Mouse (Mus musculus): Measurements from ENCODE around the gene Arhgap5. TPM values are rescaled to one million over a fixed set of nuclear protein-coding genes. Genes with fewer than 3 reads are reported as not detected.
"Not testable (repeated sequence)": the region's sequence is repeated elsewhere in the genome, so short reads cannot be mapped to it uniquely, and the experiment has no call there.

Gene Arhgap5
- polyA plus RNA-seq, 1 experiment from 2014 or later: 54.8 TPM

DNA sequence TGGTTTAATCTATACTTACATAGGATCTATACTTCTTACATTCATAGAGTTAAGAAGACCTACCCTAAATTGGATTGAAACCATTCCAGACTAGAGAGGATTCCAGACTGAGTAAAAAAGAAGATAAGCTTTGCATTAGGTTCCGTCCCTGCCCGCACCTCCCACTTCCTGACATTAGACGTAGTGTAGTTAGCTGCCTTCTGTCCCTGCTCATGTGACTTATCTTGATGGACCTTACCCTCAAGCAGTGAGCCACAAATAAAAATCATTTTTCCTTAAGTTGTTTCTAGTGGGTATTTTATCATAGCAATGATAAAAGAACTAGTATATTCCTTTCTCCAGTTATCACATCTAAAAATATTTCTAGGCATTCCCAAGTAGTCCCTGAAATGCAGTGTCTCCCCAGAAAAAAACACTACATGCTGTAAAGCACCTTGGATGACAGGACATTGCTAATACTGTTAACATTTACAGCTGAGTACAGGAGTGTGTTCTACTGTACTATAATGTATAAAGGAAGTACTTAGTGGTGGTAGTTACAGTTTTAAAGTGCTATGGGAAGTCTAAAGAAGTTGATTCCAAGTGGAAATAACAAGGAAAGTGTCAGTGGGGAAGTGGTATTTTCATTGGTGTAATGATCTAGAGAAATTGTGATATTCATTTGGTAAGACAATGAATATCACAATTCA lies 51.6 kb downstream of the Arhgap5 start:
- H3K4me2 ChIP-seq (replicated peaks): no peak overlapping the region
- 86% methylated on average over 3 of the region's 3 CpGs for WGBS
- no peak for ATAC-seq (ENCODE audit: low FRiP score, low read depth)
- no peak overlapping the region for H3K27ac ChIP-seq
- no peaks in the 10 kb centered on the region for H3K27me3 ChIP-seq
- no peak overlapping the region for H3K4me3 ChIP-seq
- H3K4me1 ChIP-seq: no peaks in the 10 kb centered on the region
- no peaks in the 10 kb centered on the region for H3K9me3 ChIP-seq
- H3K36me3 ChIP-seq: peaks cover 11% of the 10 kb centered on the region
- H3K9ac ChIP-seq: no peak overlapping the region

GRCm38 (mm10) chr12:52565654-52566053 lies 61.9 kb downstream of the Arhgap5 start:
- Histone ChIP-seq H3K4me1 (no peaks in the 10 kb centered on the region), H3K4me3 (no peak overlapping the region), H3K27me3 (no peaks in the 10 kb centered on the region), H3K4me2 (replicated peaks) (no peak overlapping the region), H3K27ac (no peak overlapping the region), H3K9me3 (no peaks in the 10 kb centered on the region), H3K9ac (no peak overlapping the region), H3K36me3 (peaks cover 23% of the 10 kb centered on the region)
- no peak for ATAC-seq (ENCODE audit: low FRiP score, low read depth)
- 93% methylated on average over 5 of the region's 5 CpGs for WGBS

- no peak for ATAC-seq (ENCODE audit: low FRiP score, low read depth)
- 89% methylated on average over 2 of the region's 2 CpGs for WGBS
- Histone ChIP-seq H3K36me3 (peaks cover 13% of the 10 kb centered on the region), H3K4me2 (replicated peaks) (no peak overlapping the region), H3K4me1 (no peaks in the 10 kb centered on the region), H3K27ac (no peak overlapping the region), H3K27me3 (no peaks in the 10 kb centered on the region), H3K9ac (no peak overlapping the region), H3K9me3 (no peaks in the 10 kb centered on the region; the same call in 1 of the 2 replicates), H3K4me3 (no peak overlapping the region)
Observed at GRCm38 (mm10) chr12:52573371-52573770, 69.6 kb downstream of the Arhgap5 start.

- 84% methylated on average over 2 of the region's 2 CpGs for WGBS
- H3K4me1 ChIP-seq; H3K27me3 ChIP-seq; H3K27ac ChIP-seq; H3K36me3 ChIP-seq; H3K9ac ChIP-seq; H3K4me3 ChIP-seq; H3K9me3 ChIP-seq; ATAC-seq (ENCODE audit: low FRiP score, low read depth); H3K4me2 ChIP-seq (replicated peaks): not testable (repeated sequence)
Observed at GRCm38 (mm10) chr12:52586466-52586865, 82.7 kb downstream of the Arhgap5 start.

DNA sequence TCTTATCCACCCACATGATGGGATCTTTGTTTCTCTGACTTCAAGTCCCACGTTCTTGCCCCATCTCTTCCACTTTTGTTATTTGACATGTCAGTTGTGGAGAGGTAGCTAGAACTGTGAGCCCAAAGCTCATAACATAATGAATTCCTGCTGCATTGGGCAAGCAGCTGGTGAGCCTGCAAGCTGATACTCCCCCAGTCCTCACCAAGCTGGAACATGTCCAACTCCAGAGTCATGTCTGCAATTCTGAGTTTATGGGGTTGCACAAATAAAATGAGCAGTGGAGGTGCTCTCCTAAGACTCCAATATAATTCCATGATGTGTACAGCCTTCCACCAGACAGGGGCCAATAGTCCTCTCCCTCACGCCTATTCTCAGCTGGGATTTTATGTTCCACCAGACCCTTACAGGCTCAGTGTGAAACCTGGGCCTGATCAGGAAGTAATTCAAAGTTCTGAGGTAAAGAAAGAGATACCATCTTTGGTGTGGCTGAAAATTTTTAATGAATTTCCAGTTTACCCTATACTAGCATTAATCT lies 83.8 kb downstream of the Arhgap5 start:
- ATAC-seq (ENCODE audit: low FRiP score, low read depth): peak; percentile 94
- H3K4me1 ChIP-seq: peaks cover 7% of the 10 kb centered on the region
- H3K27ac ChIP-seq: no peak overlapping the region
- 22% methylated on average over 2 of the region's 2 CpGs for WGBS
- no peak overlapping the region for H3K4me2 ChIP-seq (replicated peaks)
- no peak overlapping the region for H3K9ac ChIP-seq
- no peaks in the 10 kb centered on the region for H3K27me3 ChIP-seq
- H3K4me3 ChIP-seq: no peak overlapping the region
- H3K36me3 ChIP-seq: no peaks in the 10 kb centered on the region
- H3K9me3 ChIP-seq: 0 out of 2 replicates have a peak, but pooled peaks cover 5% of the 10 kb centered on the region

DNA sequence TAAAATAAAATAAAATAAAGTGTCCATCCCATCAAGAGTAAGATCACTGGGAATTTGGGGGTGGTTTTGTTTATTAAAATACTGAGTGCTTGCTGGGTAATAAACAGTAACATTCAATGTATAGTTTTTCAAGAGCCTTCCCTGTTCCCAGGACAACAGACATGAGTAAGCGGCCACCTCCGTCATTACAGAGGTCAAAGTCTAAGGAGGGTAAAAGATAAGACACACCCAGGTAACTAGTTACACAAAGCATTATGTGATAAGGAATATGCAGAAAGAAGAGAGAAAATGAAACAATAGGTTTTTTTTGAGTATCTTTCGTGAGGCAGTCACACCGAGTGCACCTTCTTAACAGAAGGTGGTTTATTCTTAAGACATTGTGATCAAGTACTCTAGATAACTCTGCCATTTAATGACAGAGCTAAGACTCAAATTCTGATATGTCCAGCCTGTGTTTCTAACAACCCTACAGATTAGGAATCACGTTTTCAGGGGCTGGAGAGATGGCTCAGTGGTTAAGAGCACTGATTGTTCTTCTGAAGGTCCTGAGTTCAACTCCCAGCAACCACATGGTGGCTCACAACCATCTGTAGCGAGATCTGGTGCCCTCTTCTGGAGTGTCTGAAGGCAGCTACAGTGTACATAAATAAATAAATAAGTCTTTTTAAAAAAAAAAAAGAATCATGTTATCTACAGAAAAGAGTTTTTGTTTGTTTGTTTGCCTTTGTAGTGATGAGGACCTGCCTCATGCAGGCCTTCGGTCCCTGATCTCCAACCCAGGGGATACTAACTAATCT lies 91.8 kb downstream of the Arhgap5 start:
- Histone ChIP-seq H3K4me3 (no peak overlapping the region), H3K4me1 (no peaks in the 10 kb centered on the region), H3K27me3 (no peaks in the 10 kb centered on the region), H3K9me3 (0 out of 2 replicates have a peak, but pooled peaks cover 5% of the 10 kb centered on the region), H3K36me3 (no peaks in the 10 kb centered on the region), H3K9ac (no peak overlapping the region), H3K4me2 (replicated peaks) (no peak overlapping the region), H3K27ac (no peak overlapping the region)
- ATAC-seq (ENCODE audit: low FRiP score, low read depth): no peak
- 87% methylated on average over 7 of the region's 7 CpGs for WGBS

- Histone ChIP-seq H3K4me1 (peaks cover 8% of the 10 kb centered on the region), H3K9ac (no peak overlapping the region), H3K9me3 (no peaks in the 10 kb centered on the region), H3K27me3 (no peaks in the 10 kb centered on the region), H3K4me3 (peak overlapping the region; percentile 81), H3K36me3 (no peaks in the 10 kb centered on the region), H3K4me2 (replicated peaks) (peak overlapping the region; percentile 68), H3K27ac (peak overlapping the region; percentile 91; the same call in 1 of the 2 replicates)
- no peak for ATAC-seq (ENCODE audit: low FRiP score, low read depth)
- 9% methylated on average over 2 of the region's 2 CpGs for WGBS
Observed at GRCm38 (mm10) chr12:52602471-52602870, 98.7 kb downstream of the Arhgap5 start.

DNA sequence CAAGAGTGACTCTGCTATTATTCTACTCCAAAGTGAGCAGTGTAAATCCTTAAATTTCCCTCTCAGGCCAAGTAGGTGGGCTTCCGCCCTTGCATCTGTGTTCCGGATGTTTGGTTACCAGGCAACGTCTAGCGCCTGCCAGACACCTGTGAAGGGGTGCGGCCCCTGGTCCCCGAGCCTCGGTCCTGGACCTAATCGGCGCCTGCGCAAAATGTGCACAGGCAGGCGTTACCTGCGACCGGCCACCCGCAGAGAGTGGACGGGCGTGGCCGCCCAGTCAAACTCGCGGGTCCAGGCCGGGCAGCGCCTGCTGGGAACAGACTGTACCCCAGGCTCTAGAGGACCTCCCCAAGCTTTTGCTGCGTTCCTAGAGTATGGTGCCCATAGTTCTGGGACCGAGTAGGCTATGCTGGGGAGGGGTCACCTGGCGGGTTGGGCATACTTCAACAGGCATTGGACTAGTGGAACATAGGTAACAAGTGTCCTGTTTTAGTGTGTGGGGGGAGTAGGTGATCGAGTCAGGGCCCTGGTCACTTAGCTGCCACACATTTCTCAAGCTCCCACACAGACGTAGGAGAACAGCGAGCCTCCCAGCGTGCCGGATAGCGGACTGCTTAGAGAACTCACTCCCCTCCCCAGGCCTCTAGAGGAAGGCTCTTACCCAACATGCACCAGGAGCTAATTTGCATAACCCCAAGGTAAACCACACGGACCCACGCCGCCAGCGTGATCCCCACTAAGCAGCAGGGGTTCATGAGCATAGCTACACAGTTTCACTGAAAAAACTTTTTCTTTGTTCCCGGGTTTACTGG lies 99.3 kb downstream of the Arhgap5 start:
- WGBS: under 1% methylated on average over 35 of the region's 35 CpGs
- peak overlapping the region; percentile 77 for H3K9ac ChIP-seq
- peak overlapping the region; percentile 68 for H3K4me2 ChIP-seq (replicated peaks)
- no peaks in the 10 kb centered on the region for H3K36me3 ChIP-seq
- H3K27ac ChIP-seq: peak overlapping the region; percentile 91
- peaks cover 8% of the 10 kb centered on the region for H3K4me1 ChIP-seq
- peak; percentile 90 for ATAC-seq (ENCODE audit: low FRiP score, low read depth)
- H3K9me3 ChIP-seq: no peaks in the 10 kb centered on the region
- peak overlapping the region; percentile 81 for H3K4me3 ChIP-seq
- H3K27me3 ChIP-seq: no peaks in the 10 kb centered on the region

DNA sequence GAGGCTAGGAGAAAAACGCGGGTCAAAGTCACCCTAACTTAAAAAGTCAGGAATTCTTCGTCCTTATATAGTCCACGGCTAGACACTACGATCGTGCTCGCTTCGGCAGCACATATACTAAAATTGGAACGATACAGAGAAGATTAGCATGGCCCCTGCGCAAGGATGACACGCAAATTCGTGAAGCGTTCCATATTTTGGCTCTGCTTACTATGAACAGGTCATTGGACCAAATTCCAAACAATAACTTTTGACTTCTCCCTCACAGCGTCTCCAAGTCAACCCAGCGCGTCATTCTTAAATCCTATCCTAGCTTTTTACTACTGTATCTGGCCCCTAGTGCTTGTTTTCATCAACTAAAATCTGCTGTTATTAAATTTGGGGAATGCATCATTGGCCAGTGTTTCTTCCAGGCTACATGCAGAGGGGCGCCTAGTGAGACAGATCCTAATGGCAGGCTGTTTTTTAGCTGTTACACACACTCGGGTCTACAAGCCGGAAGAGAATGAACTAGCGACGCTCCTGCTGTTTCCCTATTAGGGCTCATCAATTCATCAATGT lies 100.0 kb downstream of the Arhgap5 start:
- Histone ChIP-seq H3K4me3 (peak overlapping the region; percentile 81), H3K27me3 (no peaks in the 10 kb centered on the region), H3K4me2 (replicated peaks) (peak overlapping the region; percentile 68), H3K4me1 (peaks cover 8% of the 10 kb centered on the region), H3K9me3 (no peaks in the 10 kb centered on the region), H3K27ac (peak overlapping the region; percentile 91), H3K36me3 (no peaks in the 10 kb centered on the region), H3K9ac (peak overlapping the region; percentile 77)
- ATAC-seq (ENCODE audit: low FRiP score, low read depth): peak; percentile 80
- under 1% methylated on average over 21 of the region's 21 CpGs for WGBS

GRCm38 (mm10) chr12:52604256-52604991 lies 100.7 kb downstream of the Arhgap5 start:
- peak; percentile 87 for ATAC-seq (ENCODE audit: low FRiP score, low read depth)
- H3K9me3 ChIP-seq: no peaks in the 10 kb centered on the region
- H3K27me3 ChIP-seq: no peaks in the 10 kb centered on the region
- WGBS: under 1% methylated on average over 33 of the region's 33 CpGs
- H3K4me2 ChIP-seq (replicated peaks): peak overlapping the region; percentile 68
- H3K4me3 ChIP-seq: peak overlapping the region; percentile 81
- no peaks in the 10 kb centered on the region for H3K36me3 ChIP-seq
- peak overlapping the region; percentile 70 for H3K9ac ChIP-seq
- H3K27ac ChIP-seq: peak overlapping the region; percentile 91
- H3K4me1 ChIP-seq: peaks cover 8% of the 10 kb centered on the region

All from limb, embryonic 13.5 days (tissue).